Mouse (Mus musculus) hindlimb bud, embryonic 11.5 days (tissue): ENCODE measurements around the gene Phf14.
"Not testable (repeated sequence)": the region's sequence is repeated elsewhere in the genome, so short reads cannot be mapped to it uniquely, and the experiment has no call there.

Source experiments
- DNase-seq: peaks from one replicate; pipeline ENCODE4 v3.0.0-alpha.2; 2012; ENCODE audit warnings: low read depth, low spot score; ENCODE audit errors: extremely low spot score

Gene Phf14

GRCm38 (mm10) chr6:12082531-12083216 is 175.1 kb downstream of the Phf14 start:
- no peak for DNase-seq

- DNase-seq, result no peak
Measured at GRCm38 (mm10) chr6:12084721-12085120, 177.1 kb downstream of the Phf14 start.

DNA sequence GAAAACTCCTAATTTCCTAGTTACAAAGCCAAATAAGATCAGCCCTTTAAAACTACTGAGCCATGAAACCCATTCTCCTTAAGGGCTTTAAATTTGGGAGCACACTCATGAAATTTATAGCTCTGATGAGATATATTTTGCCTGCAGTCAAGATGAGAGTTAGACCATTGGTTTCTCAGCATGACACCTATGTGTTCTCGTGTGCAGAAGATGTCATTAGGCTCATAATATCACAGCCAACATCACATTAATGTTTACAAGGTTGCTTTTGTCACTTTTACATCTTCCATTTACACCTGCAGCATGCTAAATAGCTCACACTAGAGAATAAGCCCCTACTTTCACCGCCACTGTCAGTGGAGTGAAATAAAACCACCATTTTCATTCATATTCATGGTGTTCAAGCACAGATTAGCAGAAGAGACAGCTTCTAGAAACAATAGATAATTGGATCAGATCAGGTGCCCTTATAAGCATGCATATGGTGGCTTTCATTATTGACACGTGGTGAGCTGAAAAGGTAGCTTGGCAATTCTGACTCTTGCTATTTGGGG is 181.9 kb downstream of the Phf14 start:
- DNase-seq, result no peak

DNA sequence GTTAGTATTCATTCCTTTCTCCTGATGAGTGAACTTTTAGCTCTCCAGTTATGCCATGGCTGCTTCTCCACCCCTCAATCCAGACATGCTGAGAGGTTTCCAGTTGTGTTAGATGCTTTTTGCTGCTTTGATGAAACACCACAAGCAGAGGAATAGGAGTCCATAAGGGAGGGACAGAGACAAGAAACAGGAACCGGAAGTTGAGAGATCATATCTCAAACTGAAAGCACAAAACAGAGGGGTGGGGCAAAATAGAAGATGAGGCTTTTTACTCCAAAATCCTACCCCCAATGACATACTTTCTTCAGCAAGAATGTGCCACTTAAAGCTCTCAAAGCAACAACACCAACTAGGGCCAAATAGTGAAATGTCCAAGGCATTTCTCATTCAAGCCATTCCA is 188.1 kb downstream of the Phf14 start:
- no peak for DNase-seq

- no peak for DNase-seq
Measured at GRCm38 (mm10) chr6:12097125-12097524, 189.5 kb downstream of the Phf14 start.

DNA sequence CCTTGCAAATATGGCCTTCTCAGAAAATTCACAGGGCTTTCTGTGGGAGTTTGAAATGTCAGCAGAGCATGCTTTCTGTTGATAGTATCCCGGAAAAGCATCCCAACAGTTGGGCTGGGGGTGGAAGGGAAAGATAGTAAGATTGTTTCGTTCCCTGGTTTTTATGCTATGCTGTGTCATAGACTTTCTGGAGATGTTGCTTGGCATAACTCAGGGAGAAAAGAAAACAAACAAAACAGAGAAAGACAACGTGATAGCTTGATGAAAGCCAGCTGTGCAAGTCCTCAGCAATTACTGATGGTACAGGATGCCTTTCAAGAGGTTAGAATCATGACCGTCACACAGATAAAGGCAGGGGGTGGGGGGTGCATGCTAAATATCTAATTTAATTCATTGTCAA is 197.5 kb downstream of the Phf14 start:
- no peak for DNase-seq

GRCm38 (mm10) chr6:12107326-12107725 is 199.7 kb downstream of the Phf14 start:
- no peak for DNase-seq

DNA sequence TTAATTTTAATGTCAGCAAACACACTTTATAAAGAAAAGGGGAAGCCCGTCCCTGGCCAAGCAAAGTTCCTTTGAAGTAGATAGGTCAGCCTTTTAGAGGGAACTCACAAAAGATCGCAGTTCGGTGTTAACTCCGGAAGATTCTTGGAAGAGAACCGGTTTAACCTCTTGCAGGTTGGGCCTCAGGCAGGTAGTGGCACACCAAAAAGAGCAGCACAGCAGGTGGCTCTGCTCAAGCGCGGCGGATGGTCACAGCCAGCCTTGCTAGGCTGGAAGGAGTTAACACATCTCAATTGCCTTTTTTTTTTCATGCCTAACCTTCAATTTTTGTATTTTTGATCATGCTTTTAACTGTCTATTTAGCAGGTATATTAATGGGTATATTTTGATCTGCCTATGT is 200.2 kb downstream of the Phf14 start:
- DNase-seq, result no peak

GRCm38 (mm10) chr6:12116926-12117818 is 209.6 kb downstream of the Phf14 start:
- DNase-seq, result no peak

DNA sequence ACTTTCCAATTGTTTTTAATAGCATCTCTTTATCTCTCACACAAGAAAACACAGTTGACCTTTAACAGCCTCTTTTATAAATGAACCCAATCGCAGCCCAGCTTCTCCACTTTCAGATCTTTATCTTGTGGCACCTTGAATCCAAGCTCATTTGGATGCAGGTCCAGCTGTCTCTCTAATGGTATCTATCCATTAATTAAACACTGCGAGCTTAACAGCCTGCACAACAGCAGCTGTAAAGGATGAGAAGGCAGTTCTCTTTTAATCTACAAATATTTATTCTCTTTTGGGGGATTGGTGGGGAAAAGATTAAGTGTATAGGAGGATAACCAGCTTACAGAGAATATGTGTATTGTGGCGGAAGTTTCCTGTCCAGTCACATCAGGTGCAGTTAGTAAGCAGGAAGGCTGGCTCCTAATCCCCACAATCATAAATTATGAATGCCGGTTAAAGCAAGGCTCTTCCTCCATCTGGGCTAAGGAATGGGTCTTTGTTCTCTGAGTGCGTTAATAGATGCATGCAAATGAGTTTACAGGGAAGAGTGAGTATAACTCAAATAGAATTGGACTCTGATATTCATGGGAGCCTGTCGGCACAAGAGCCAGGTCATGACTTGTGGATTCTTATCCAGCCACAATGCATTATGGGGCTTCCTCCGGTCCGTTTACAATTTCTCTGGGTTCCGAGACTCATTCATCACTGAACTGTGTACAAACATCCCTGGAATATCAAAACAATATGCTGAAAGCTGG is 210.4 kb downstream of the Phf14 start:
- DNase-seq, result no peak

- no peak for DNase-seq
Measured at GRCm38 (mm10) chr6:12122759-12123158, 215.2 kb downstream of the Phf14 start.

DNA sequence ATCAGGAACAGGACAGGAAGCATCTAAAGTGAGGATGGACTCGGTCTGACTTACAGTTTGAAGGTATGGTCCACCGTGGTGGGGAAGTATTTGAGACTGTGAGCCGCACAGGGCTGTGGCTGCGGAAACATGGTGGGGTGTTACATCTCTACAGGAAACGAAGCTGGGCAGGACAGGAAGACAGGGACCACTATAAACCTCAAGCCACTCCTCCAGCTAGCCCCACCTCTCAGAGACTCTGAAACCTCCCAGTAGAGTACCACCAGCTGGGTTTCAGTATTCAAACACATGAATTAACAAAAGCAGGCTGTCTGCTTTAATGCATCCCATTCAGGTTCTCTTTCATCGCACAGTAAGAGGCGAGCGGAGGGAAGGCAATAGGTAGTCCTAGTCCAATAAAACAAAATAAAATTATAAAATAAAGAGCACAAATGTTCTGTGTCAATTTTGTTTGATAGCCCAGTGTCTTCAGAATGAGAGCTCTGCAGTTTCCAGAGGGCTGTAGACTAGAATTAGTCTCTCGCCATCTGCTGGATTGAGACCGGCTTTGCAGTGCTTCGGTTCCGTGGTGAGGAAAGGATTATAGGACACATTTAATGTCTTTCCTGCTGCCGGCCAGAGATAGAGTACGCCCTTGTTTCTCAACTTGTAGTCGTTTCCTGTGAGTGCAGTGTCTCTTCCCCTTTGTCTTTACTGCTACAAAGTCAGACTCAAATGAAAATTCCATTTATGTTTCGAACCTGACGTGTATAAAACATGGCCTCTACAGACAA is 217.6 kb downstream of the Phf14 start:
- DNase-seq, result no peak

DNA sequence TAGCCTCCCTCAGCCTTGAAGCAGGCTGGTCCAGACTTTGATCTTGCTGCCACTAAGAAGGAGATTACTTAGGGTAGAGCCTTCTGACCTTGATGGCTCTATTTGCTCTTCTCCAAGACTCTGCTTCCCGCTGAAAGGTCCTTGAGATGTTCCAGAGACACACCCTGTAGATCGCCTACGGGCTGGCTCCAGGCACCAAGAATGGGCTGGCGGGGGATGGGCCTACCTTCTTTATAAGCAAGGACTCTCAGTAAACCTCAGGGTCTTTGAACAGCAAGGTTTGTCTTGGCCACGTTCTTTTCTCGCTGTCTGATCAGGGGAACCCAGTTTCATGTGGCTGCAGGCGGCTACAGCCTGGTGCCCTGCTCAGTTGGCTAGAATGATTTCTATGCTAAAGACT is 219.0 kb downstream of the Phf14 start:
- not testable (repeated sequence) for DNase-seq

DNA sequence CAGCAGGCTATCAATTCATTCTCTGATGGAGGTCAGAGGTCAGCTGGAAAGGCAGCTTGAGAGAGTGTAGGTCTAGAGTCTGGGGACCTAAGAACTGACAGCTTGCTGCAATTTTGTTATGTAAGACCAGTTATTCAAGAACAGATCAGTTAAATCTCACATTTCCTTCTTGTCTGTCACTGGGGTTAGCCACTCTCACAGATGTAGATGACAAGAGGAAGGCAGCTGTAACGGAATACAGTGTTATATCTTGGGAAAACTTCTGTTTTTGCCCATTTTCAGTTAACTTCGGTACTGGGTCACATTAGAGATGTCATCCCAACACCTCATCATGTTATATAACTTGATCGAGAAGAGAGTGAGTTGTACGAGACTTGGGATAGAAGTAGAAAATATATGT is 219.7 kb downstream of the Phf14 start:
- no peak for DNase-seq
